Mouse (Mus musculus) embryonic facial prominence, embryonic 12.5 days (tissue): ENCODE data around the gene Usp32. TPM values are rescaled to one million over a fixed set of nuclear protein-coding genes. Genes with fewer than 3 reads are reported as not detected.

Experiments used
- ATAC-seq: fragments of 200-750 bp; cut with Nextera tagmentation; 2 replicates; pipeline ENCODE4 v1.8.0; 2017; ENCODE audit not compliant: insufficient number of reproducible peaks, insufficient read depth, low FRiP score, low TSS enrichment
- H3K27ac ChIP-seq: fragments of 300-500 bp; sonication (generic); 2 replicates; pipeline ENCODE4 v1.5.1; 2016; ENCODE audit warnings: mild to moderate bottlenecking
- H3K27me3 ChIP-seq: fragments of 300-500 bp; sonication (generic); 2 replicates; pipeline ENCODE4 v1.6.1; 2016; ENCODE audit warnings: mild to moderate bottlenecking, moderate library complexity
- H3K36me3 ChIP-seq: fragments of 300-500 bp; sonication (generic); 2 replicates; pipeline ENCODE4 v1.6.1; 2016; ENCODE audit warnings: mild to moderate bottlenecking
- H3K4me1 ChIP-seq: fragments of 300-500 bp; sonication (generic); 2 replicates; pipeline ENCODE4 v1.6.1; 2016
- H3K4me2 ChIP-seq: fragments of 300-500 bp; sonication (generic); replicated peaks from 2 replicates; pipeline ENCODE4 v1.6.1; 2016; ENCODE audit warnings: mild to moderate bottlenecking, moderate library complexity
- H3K4me3 ChIP-seq: fragments of 300-500 bp; sonication (generic); 2 replicates; pipeline ENCODE4 v1.5.1; 2016; ENCODE audit warnings: mild to moderate bottlenecking
- H3K9ac ChIP-seq: fragments of 300-500 bp; sonication (generic); 2 replicates; pipeline ENCODE4 v1.6.1; 2016; ENCODE audit warnings: mild to moderate bottlenecking, moderate library complexity
- H3K9me3 ChIP-seq: fragments of 300-500 bp; sonication (generic); 2 replicates; pipeline ENCODE4 v1.6.1; 2016; ENCODE audit warnings: mild to moderate bottlenecking, moderate library complexity
- WGBS: fragments of 180-500 bp; shearing (Covaris S2); methylation state at CpG from one replicate; pipeline ENCODE4 v1.1.7; 2016; 5-methylcytosine and 5-hydroxymethylcytosine counted together
- polyA plus RNA-seq: library from polyadenylated mRNA; unstranded; fragments of >200 nt; fragmentation: Nextera tagmentation; extraction: Ambion mirVana; gene quantifications from 2 replicates; pipeline ENCODE4 v1.2.1, GENCODE M21; 2016

Gene Usp32
- polyA plus RNA-seq, 1 experiment from 2014 or later: 6.8 TPM

DNA sequence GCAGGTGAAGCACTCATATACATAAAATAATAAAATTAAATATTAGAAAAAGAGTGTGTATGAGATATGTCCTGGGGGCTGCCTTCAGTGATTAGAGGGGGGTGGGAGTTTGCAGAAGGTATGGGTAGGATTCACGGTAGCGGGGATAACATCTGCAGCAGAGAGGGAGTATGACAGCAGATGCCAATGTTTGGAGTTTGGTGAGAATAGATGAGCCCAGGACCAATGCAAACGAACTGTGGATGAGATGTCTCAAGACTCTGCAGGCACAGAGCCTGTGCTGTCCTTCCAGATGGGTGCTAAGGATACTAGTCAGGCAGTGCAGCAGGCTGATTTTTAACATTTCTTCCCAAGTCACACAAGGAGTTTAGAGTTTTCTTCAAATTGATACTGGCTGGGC lies 163.3 kb downstream of the Usp32 start:
- WGBS: 88% methylated on average over 3 of the region's 3 CpGs
- no peak overlapping the region for H3K4me2 ChIP-seq
- ATAC-seq: no peak
- 0 out of 2 replicates have a peak, but pooled peaks cover 4% of the 10 kb centered on the region for H3K4me1 ChIP-seq
- H3K27me3 ChIP-seq: no peaks in the 10 kb centered on the region
- H3K9me3 ChIP-seq: no peaks in the 10 kb centered on the region
- no peak overlapping the region for H3K4me3 ChIP-seq
- no peak overlapping the region for H3K9ac ChIP-seq
- no peaks in the 10 kb centered on the region for H3K36me3 ChIP-seq
- H3K27ac ChIP-seq: no peak overlapping the region

DNA sequence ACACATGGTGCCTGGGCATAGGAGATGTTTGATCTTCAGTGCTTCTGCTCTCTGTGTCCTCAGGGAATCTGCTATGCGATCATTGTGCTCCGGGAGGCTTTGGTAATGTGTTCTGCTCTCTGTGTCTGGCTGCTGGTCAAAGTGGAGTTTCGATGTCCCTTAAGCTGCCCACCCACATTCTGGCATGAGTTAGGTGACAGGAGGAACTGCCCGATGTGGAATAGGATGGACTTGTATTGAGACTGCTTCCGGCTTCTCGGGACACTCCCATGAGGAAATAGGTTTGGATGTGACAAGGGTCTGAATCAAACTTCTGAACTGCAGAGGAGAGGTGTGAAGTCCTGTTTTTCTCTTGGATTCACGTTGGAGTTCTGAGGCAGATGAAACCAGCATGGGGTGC lies 165.4 kb downstream of the Usp32 start:
- no peak overlapping the region for H3K27ac ChIP-seq
- no peaks in the 10 kb centered on the region for H3K27me3 ChIP-seq
- ATAC-seq: no peak
- 0 out of 2 replicates have a peak, but pooled peaks cover 4% of the 10 kb centered on the region for H3K4me1 ChIP-seq
- WGBS: 62% methylated on average over 7 of the region's 7 CpGs
- H3K9ac ChIP-seq: no peak overlapping the region
- H3K4me3 ChIP-seq: no peak overlapping the region
- no peaks in the 10 kb centered on the region for H3K9me3 ChIP-seq
- no peaks in the 10 kb centered on the region for H3K36me3 ChIP-seq
- H3K4me2 ChIP-seq: no peak overlapping the region

DNA sequence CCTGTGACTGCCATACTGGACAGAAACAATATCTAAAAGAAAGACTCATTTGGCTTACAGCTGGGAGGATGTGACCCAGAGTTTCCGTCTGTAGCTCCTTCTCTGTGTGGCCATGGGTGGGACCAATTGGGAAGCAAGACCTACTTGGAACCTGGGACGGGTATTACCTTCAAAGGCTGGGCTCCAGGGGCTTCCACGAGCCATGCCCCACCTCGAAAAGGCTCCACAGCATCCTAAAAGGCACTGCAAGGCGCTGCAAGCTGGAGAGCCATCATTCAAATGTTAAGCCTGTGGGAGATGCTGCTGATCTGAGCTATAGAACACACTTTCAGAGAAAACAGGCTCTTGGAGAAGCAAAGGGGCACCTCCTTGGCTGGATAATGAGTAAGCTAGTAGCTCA lies 166.3 kb downstream of the Usp32 start:
- Histone ChIP-seq H3K4me2 (no peak overlapping the region), H3K4me3 (no peak overlapping the region), H3K9me3 (no peaks in the 10 kb centered on the region), H3K4me1 (0 out of 2 replicates have a peak, but pooled peaks cover 4% of the 10 kb centered on the region), H3K36me3 (no peaks in the 10 kb centered on the region), H3K9ac (no peak overlapping the region), H3K27ac (no peak overlapping the region), H3K27me3 (no peaks in the 10 kb centered on the region)
- no peak for ATAC-seq
- 55% methylated on average over 5 of the region's 5 CpGs for WGBS

DNA sequence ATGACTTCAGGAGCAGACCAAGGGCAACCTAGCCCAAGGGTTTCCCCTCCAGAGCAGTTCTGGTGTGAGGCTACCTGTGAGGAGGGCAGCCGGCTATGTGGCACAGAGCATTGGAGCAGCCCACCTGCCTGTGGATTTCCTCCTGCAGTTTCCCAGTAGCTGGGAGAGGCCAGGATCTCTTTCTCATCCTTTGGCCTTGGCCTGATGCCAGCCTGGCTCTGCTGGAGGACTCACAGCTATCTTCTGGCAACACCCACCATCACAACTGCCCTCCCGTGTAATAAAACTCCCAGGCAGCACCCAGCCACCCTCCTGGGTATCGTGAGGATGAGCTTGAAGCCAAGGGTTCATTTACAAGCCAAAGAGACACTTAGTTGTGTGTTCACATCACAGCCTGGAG lies 167.9 kb downstream of the Usp32 start:
- WGBS: 70% methylated on average over 3 of the region's 3 CpGs
- H3K27ac ChIP-seq: no peak overlapping the region
- ATAC-seq: no peak
- H3K9me3 ChIP-seq: no peaks in the 10 kb centered on the region
- H3K27me3 ChIP-seq: no peaks in the 10 kb centered on the region
- H3K4me1 ChIP-seq: peaks cover 10% of the 10 kb centered on the region
- no peak overlapping the region for H3K9ac ChIP-seq
- H3K4me3 ChIP-seq: no peak overlapping the region
- no peak overlapping the region for H3K4me2 ChIP-seq
- H3K36me3 ChIP-seq: no peaks in the 10 kb centered on the region

DNA sequence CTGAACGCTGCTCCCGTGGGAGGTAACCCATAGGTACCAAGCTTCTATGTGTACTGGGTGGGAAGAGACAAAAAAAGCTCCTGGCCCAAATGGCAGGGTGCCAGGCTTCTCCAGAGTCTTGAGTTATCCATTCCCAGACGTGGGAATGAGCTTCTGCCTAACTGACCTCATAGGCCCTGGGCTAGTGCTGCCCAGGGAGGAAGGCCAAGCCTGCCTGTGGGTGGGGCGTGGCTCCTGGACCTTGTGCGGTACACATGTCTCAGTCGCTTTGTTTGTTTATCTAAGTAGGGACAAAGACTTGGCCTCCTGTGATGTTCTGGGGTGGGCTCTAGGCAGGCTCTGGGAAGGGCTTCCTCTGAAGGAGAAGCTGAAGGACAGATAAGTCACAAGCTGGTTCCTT lies 171.2 kb downstream of the Usp32 start:
- Histone ChIP-seq H3K4me1 (peaks cover 6% of the 10 kb centered on the region), H3K36me3 (no peaks in the 10 kb centered on the region), H3K9ac (no peak overlapping the region), H3K27ac (no peak overlapping the region), H3K4me3 (no peak overlapping the region), H3K27me3 (no peaks in the 10 kb centered on the region), H3K4me2 (no peak overlapping the region), H3K9me3 (no peaks in the 10 kb centered on the region)
- 47% methylated on average over 6 of the region's 6 CpGs for WGBS
- ATAC-seq: no peak

DNA sequence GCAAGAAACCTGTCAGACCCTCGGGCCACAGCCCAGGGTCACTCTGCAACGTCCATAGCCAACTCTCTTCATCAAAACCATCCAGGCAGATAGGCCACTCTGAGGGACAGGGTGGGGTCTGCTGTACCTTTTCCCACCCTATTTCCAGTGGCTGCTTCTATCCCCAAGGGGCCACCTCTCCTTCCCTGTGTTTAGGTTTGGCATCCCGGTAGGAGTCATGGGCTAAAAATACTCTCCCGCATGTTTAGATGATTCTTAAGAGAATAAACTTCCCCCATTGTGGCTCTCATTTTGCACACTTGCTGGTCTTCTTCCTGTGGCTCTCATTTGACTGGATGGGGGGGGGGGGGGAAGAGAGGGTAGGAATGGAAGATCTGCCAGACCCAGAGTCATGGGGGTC lies 171.7 kb downstream of the Usp32 start:
- 74% methylated on average over 4 of the region's 4 CpGs for WGBS
- ATAC-seq: no peak
- Histone ChIP-seq H3K27ac (no peak overlapping the region), H3K36me3 (no peaks in the 10 kb centered on the region), H3K4me3 (no peak overlapping the region), H3K9ac (no peak overlapping the region), H3K27me3 (no peaks in the 10 kb centered on the region), H3K4me1 (peaks cover 6% of the 10 kb centered on the region), H3K4me2 (no peak overlapping the region), H3K9me3 (no peaks in the 10 kb centered on the region)

DNA sequence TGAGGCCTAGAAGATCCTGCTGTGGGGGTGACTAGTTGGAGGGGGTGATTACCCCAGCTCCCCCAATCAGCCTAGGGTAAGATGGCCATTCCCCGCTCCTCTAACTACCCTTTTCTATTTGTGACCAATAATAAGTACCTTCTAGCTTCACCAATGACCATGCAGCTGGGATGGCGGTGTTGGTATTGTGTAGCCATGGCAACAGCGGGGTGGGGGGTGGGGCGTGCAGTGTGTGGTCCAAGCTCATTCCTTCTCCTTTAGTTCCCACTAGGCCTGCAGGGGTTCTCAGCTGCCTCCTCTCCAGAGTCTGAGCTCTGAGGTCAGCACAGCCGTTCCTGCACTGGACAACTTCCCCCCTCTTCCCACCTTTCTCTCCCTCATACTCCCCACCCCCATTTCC lies 172.8 kb downstream of the Usp32 start:
- Histone ChIP-seq H3K4me3 (no peak overlapping the region), H3K4me1 (peaks cover 6% of the 10 kb centered on the region), H3K27ac (no peak overlapping the region), H3K27me3 (no peaks in the 10 kb centered on the region), H3K9me3 (no peaks in the 10 kb centered on the region), H3K9ac (no peak overlapping the region), H3K4me2 (no peak overlapping the region), H3K36me3 (no peaks in the 10 kb centered on the region)
- WGBS: 19% methylated on average over 5 of the region's 5 CpGs
- ATAC-seq: no peak

DNA sequence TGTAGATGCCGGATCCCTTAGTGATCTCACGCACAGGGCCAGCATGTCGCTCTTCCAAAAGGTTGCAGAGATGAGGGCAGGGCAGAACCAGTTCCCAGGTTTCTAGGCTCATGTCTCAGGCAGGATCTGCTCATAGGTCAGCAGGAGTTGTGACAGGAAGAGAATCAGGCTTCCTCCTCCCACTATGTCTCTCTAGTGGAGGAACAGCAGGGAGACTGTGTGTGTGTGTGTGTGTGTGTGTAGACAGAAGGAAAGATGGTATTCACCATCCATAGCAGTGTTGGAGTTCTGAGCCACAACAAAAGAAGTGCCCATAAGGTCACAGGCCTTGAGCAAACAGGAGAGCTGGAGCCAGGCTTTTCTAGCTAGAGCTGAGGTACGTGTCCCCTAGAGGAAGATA lies 173.3 kb downstream of the Usp32 start:
- Histone ChIP-seq H3K9me3 (no peaks in the 10 kb centered on the region), H3K27me3 (no peaks in the 10 kb centered on the region), H3K9ac (no peak overlapping the region), H3K4me3 (no peak overlapping the region), H3K36me3 (no peaks in the 10 kb centered on the region), H3K4me1 (peaks cover 6% of the 10 kb centered on the region), H3K27ac (no peak overlapping the region), H3K4me2 (no peak overlapping the region)
- 74% methylated on average over 4 of the region's 4 CpGs for WGBS
- no peak for ATAC-seq

DNA sequence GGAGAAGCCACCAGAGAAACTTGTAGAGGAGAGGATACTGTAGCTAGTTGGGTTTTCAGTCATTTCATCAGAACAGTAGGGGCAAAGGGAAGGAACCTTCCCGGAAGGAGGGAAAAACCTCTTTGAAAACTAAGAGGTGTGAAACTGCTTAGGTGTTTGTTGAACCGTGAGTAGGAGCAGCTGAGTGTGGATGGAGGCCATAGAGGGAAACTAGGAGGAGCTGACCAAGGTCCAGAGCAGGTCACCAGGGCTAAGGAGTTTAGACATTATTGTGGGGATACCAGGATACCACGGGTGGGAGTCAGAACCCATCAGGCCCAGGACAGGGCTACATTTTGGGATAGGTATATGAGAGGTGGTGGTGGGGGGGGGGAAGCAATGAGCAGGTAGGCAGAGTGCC lies 176.4 kb downstream of the Usp32 start:
- H3K9ac ChIP-seq: no peak overlapping the region
- H3K4me2 ChIP-seq: no peak overlapping the region
- no peaks in the 10 kb centered on the region for H3K9me3 ChIP-seq
- H3K27ac ChIP-seq: no peak overlapping the region
- H3K4me1 ChIP-seq: peaks cover 14% of the 10 kb centered on the region
- H3K4me3 ChIP-seq: no peak overlapping the region
- H3K36me3 ChIP-seq: no peaks in the 10 kb centered on the region
- WGBS: 92% methylated on average over 3 of the region's 3 CpGs
- ATAC-seq: no peak
- H3K27me3 ChIP-seq: peaks cover 16% of the 10 kb centered on the region

DNA sequence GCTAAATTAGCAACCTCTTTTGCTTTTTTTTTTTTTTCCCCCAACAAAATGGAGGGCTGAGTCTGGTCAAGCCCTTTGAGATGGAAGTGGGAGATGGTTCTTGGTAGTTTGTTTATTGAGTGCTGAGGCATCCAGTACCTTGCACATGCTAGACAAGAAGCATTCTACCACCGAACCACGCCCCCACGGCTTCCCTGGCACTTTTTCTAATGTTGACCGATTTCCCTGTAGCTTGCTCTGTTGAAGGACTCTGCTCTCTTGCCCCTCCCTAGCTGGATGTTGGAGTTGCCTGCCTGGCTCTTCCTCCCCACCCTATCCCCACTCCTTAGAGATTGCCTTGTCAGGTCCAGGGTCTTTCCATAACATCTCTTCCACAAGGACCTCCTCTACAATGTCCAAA lies 177.4 kb downstream of the Usp32 start:
- H3K9me3 ChIP-seq: no peaks in the 10 kb centered on the region
- no peak overlapping the region for H3K27ac ChIP-seq
- H3K4me2 ChIP-seq: no peak overlapping the region
- ATAC-seq: no peak
- H3K4me3 ChIP-seq: no peak overlapping the region
- no peaks in the 10 kb centered on the region for H3K36me3 ChIP-seq
- H3K9ac ChIP-seq: no peak overlapping the region
- H3K4me1 ChIP-seq: peaks cover 20% of the 10 kb centered on the region
- WGBS: 85% methylated on average over 4 of the region's 4 CpGs
- H3K27me3 ChIP-seq: peaks cover 26% of the 10 kb centered on the region

DNA sequence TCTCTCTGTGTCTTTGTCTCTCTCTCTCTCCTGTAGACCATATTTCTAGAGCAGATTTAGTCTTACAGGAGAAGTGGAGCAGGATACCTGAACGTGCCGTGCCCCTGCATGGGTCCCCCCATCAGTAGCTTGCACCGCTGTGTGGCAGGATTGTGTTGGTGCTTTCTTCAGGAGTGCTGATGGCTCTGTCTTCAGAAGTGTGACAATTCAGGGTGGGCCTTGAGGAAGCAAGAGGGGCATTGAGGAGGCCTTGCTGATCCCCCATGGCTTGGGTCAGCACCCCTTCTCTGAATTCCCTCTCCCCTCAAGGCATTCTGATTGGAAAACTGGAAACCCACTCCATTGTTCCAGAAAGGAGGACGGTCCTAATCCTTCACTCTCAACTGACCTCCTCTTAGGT lies 178.4 kb downstream of the Usp32 start:
- no peak for ATAC-seq
- no peaks in the 10 kb centered on the region for H3K36me3 ChIP-seq
- no peaks in the 10 kb centered on the region for H3K9me3 ChIP-seq
- peaks cover 17% of the 10 kb centered on the region for H3K4me1 ChIP-seq
- 87% methylated on average over 4 of the region's 4 CpGs for WGBS
- no peak overlapping the region for H3K4me2 ChIP-seq
- no peak overlapping the region for H3K9ac ChIP-seq
- no peak overlapping the region for H3K27ac ChIP-seq
- H3K27me3 ChIP-seq: peaks cover 36% of the 10 kb centered on the region
- no peak overlapping the region for H3K4me3 ChIP-seq

DNA sequence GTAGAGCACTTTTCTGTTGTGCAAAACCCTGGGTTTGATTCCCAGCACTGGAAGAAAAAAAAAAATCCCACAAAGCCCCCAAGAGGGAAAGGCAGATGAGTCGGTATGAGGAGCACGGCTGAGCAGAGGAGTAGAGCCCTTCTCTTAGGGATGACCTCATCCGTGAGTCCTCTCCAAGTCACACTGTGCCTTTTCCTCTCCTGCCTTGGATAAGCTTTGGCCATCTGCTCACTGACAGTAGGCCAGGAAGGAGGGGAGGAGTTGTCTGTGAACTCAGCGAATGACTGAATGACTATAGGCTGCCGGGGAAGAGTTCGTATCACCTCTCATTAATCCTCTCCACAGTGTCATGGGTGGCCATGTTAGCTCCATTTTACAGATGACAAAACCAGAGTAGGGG lies 179.2 kb downstream of the Usp32 start:
- Histone ChIP-seq H3K4me3 (no peak overlapping the region), H3K4me2 (no peak overlapping the region), H3K27ac (no peak overlapping the region), H3K36me3 (no peaks in the 10 kb centered on the region), H3K4me1 (peaks cover 17% of the 10 kb centered on the region), H3K27me3 (peaks cover 44% of the 10 kb centered on the region), H3K9me3 (no peaks in the 10 kb centered on the region), H3K9ac (no peak overlapping the region)
- no peak for ATAC-seq
- 76% methylated on average over 6 of the region's 6 CpGs for whole genome bisulfite sequencing

DNA sequence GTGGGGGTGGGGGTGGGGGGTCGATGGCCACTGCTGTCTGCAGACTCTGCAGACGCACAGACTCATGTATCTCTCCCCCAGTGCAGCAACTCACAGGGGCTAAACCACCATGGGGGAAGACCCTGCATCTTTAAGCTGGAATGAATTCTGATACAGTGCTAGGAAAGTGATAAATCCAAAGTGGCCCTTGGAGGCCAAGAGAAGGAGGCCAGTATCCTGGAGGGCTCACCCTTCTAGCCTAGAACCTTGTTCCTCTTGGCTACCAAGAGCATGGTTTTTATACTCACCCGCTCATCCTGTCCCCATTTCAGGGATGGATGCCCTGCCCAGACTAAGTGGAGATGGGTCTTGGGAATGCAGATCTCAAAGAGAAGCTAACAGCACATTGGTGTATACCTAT lies 179.7 kb downstream of the Usp32 start:
- H3K4me3 ChIP-seq: no peak overlapping the region
- no peak overlapping the region for H3K27ac ChIP-seq
- no peak overlapping the region for H3K4me2 ChIP-seq
- H3K9me3 ChIP-seq: no peaks in the 10 kb centered on the region
- no peaks in the 10 kb centered on the region for H3K36me3 ChIP-seq
- H3K9ac ChIP-seq: no peak overlapping the region
- peaks cover 17% of the 10 kb centered on the region for H3K4me1 ChIP-seq
- 29% methylated on average over 3 of the region's 3 CpGs for WGBS
- no peak for ATAC-seq
- H3K27me3 ChIP-seq: peaks cover 45% of the 10 kb centered on the region
